Mouse (Mus musculus) myocyte (in vitro differentiated cells): ENCODE measurements around the gene Nhlrc1. TPM values are rescaled to one million over a fixed set of nuclear protein-coding genes. Genes with fewer than 3 reads are reported as not detected.

Experiments used
- H3K27me3 ChIP-seq: one replicate; pipeline ENCODE4 v1.6.1; 2011; ENCODE audit not compliant: control insufficient read depth, insufficient read depth, insufficient read length
- H3K36me3 ChIP-seq: one replicate; pipeline ENCODE4 v1.6.1; 2011; ENCODE audit not compliant: control insufficient read depth, insufficient read depth
- H3K4me2 ChIP-seq: one replicate; pipeline ENCODE4 v1.6.1; 2011; ENCODE audit warnings: low read depth, control low read depth
- H3K4me3 ChIP-seq: one replicate; pipeline ENCODE4 v1.5.1; 2011; ENCODE audit warnings: mild to moderate bottlenecking, control low read depth, moderate library complexity
- H3K79me2 ChIP-seq: one replicate; pipeline ENCODE4 v1.6.1; 2011; ENCODE audit not compliant: control insufficient read depth, insufficient read depth
- H3ac ChIP-seq: one replicate; pipeline ENCODE4 v1.6.1; 2011; ENCODE audit not compliant: control insufficient read depth, insufficient read length
- CEBPB ChIP-seq: IDR thresholded peaks from 2 replicates; pipeline ENCODE4 v1.6.1; 2011; ENCODE audit warnings: mild to moderate bottlenecking, moderate library complexity; ENCODE audit not compliant: poor library complexity, insufficient read depth, severe bottlenecking
- E2F4 ChIP-seq: IDR thresholded peaks from one replicate; pipeline ENCODE4 v1.6.1; 2011; ENCODE audit warnings: mild to moderate bottlenecking, control low read depth, moderate library complexity; ENCODE audit not compliant: insufficient read depth
- MAX ChIP-seq: IDR thresholded peaks from one replicate; pipeline ENCODE4 v1.6.1; 2011; ENCODE audit warnings: low read depth, mild to moderate bottlenecking, control low read depth
- MYOD1 ChIP-seq, 3 experiments: IDR thresholded peaks; one replicate each; pipeline ENCODE4 v1.6.1; 2011; ENCODE audit warnings: control low read depth in 2 of 3, low read depth in 2 of 3, mild to moderate bottlenecking in 2 of 3, moderate library complexity in 1 of 3; ENCODE audit not compliant: insufficient read length in 2 of 3, control insufficient read depth in 1 of 3
- MYOG ChIP-seq, 3 experiments: IDR thresholded peaks; one replicate each; pipeline ENCODE4 v1.6.1; 2011; ENCODE audit warnings: control low read depth in 2 of 3, low read depth in 2 of 3, mild to moderate bottlenecking in 2 of 3; ENCODE audit not compliant: insufficient read length in 2 of 3, control insufficient read depth in 1 of 3, insufficient read depth in 1 of 3
- POLR2A ChIP-seq: IDR thresholded peaks from one replicate; pipeline ENCODE4 v1.6.1; 2011; ENCODE audit warnings: low read depth, mild to moderate bottlenecking, control low read depth, moderate library complexity; ENCODE audit not compliant: insufficient read length
- POLR2AphosphoS2 ChIP-seq: IDR thresholded peaks from one replicate; pipeline ENCODE4 v1.6.1; 2011; ENCODE audit warnings: low read depth, control low read depth; ENCODE audit not compliant: insufficient read length
- REST ChIP-seq: IDR thresholded peaks from one replicate; pipeline ENCODE4 v1.6.1; 2011; ENCODE audit warnings: mild to moderate bottlenecking, control low read depth, moderate library complexity; ENCODE audit not compliant: insufficient read depth, insufficient read length
- SRF ChIP-seq: IDR thresholded peaks from one replicate; pipeline ENCODE4 v1.6.1; 2011; ENCODE audit warnings: low read depth; ENCODE audit not compliant: control insufficient read depth, insufficient read length
- TCF12 ChIP-seq: IDR thresholded peaks from one replicate; pipeline ENCODE4 v1.6.1; 2011; ENCODE audit warnings: mild to moderate bottlenecking, control low read depth; ENCODE audit not compliant: poor library complexity, insufficient read depth, severe bottlenecking
- TCF3 ChIP-seq: IDR thresholded peaks from one replicate; pipeline ENCODE4 v1.6.1; 2011; ENCODE audit warnings: low read depth, control low read depth; ENCODE audit not compliant: insufficient read length
- USF1 ChIP-seq: IDR thresholded peaks from one replicate; pipeline ENCODE4 v1.6.1; 2011; ENCODE audit warnings: low read depth, mild to moderate bottlenecking, control low read depth, moderate library complexity
- polyA plus RNA-seq: library from polyadenylated mRNA; unstranded; fragments of >200 nt; fragmentation: generic; extraction: Trizol; gene quantifications from one replicate; pipeline ENCODE4 v1.2.1, GENCODE M21; 2012; ENCODE audit warnings: missing spikeins

Gene Nhlrc1
- polyA plus RNA-seq, 1 experiment: 0.14 TPM

- Histone ChIP-seq H3K4me3 (no peak overlapping the region), H3K27me3 (no peaks in the 10 kb centered on the region), H3K4me2 (no peak overlapping the region), H3K36me3 (peaks cover 5% of the 10 kb centered on the region), H3ac (no peak overlapping the region), H3K79me2 (no peaks in the 10 kb centered on the region)
- TF ChIP-seq USF1 (no peak), E2F4 (no peak), POLR2A (no peak), REST (no peak), SRF (no peak), CEBPB (no peak), TCF12 (no peak), MAX (no peak), MYOG (IDR thresholded peaks at IDR 0.05; ENCODE audit: control insufficient read depth in 1 of 3, insufficient read depth in 1 of 3, insufficient read length in 2 of 3, low read depth in 2 of 3) (no peak), POLR2AphosphoS2 (no peak), TCF3 (no peak), MYOD1 (IDR thresholded peaks at IDR 0.05; ENCODE audit: control insufficient read depth in 1 of 3, insufficient read length in 2 of 3, low read depth in 2 of 3) (no peak)
Observed at GRCm38 (mm10) chr13:47053971-47054370, 39.3 kb upstream of the Nhlrc1 start.

- no peak overlapping the region for H3K4me3 ChIP-seq
- H3K79me2 ChIP-seq: no peaks in the 10 kb centered on the region
- H3ac ChIP-seq: no peak overlapping the region
- no peaks in the 10 kb centered on the region for H3K36me3 ChIP-seq
- TF ChIP-seq POLR2A (no peak), POLR2AphosphoS2 (no peak), TCF3 (no peak), USF1 (no peak), REST (no peak), MYOD1 (IDR thresholded peaks at IDR 0.05; ENCODE audit: control insufficient read depth in 1 of 3, insufficient read length in 2 of 3, low read depth in 2 of 3) (no peak), MAX (no peak), SRF (no peak), CEBPB (no peak)
- no peak overlapping the region for H3K4me2 ChIP-seq
- no peaks in the 10 kb centered on the region for H3K27me3 ChIP-seq
Observed at GRCm38 (mm10) chr13:47050009-47050408, 35.4 kb upstream of the Nhlrc1 start.

GRCm38 (mm10) chr13:47047996-47048395 lies 33.3 kb upstream of the Nhlrc1 start:
- no peak overlapping the region for H3ac ChIP-seq
- no peak overlapping the region for H3K4me3 ChIP-seq
- no peaks in the 10 kb centered on the region for H3K27me3 ChIP-seq
- H3K36me3 ChIP-seq: no peaks in the 10 kb centered on the region
- H3K4me2 ChIP-seq: no peak overlapping the region
- TF ChIP-seq USF1 (no peak), POLR2AphosphoS2 (no peak), TCF3 (no peak), POLR2A (no peak), CEBPB (no peak), MYOD1 (IDR thresholded peaks at IDR 0.05; ENCODE audit: control insufficient read depth in 1 of 3, insufficient read length in 2 of 3, low read depth in 2 of 3) (no peak), SRF (no peak), TCF12 (no peak)
- no peaks in the 10 kb centered on the region for H3K79me2 ChIP-seq

GRCm38 (mm10) chr13:47044617-47044947 lies 29.9 kb upstream of the Nhlrc1 start, which contains the start of gene Tpmt:
TSS of gene Tpmt (minus strand) at chr13:47044737.
- no peaks in the 10 kb centered on the region for H3K79me2 ChIP-seq
- peak within 1 kb of the TSS; percentile 95 for H3K4me2 ChIP-seq
- H3K4me3 ChIP-seq: peak within 1 kb of the TSS; percentile 27
- H3K36me3 ChIP-seq: no peaks in the 10 kb centered on the region
- H3K27me3 ChIP-seq: no peaks in the 10 kb centered on the region
- TF ChIP-seq POLR2AphosphoS2 (no peak), MYOG (IDR thresholded peaks at IDR 0.05; ENCODE audit: control insufficient read depth in 1 of 3, insufficient read depth in 1 of 3, insufficient read length in 2 of 3, low read depth in 2 of 3) (peak in 2 of 3 experiments; percentile 1 to 33), TCF3 (no peak), MYOD1 (IDR thresholded peaks at IDR 0.05; ENCODE audit: control insufficient read depth in 1 of 3, insufficient read length in 2 of 3, low read depth in 2 of 3) (peak in 1 of 3 experiments; percentile 4)
- peak within 1 kb of the TSS; percentile 44 for H3ac ChIP-seq

GRCm38 (mm10) chr13:47043833-47044616 lies 29.4 kb upstream of the Nhlrc1 start:
- H3K79me2 ChIP-seq: no peaks in the 10 kb centered on the region
- H3K4me3 ChIP-seq: peak overlapping the region; percentile 27
- TF ChIP-seq MYOG (IDR thresholded peaks at IDR 0.05; ENCODE audit: control insufficient read depth in 1 of 3, insufficient read depth in 1 of 3, insufficient read length in 2 of 3, low read depth in 2 of 3): peak in 1 of 3 experiments; percentile 54
- TF ChIP-seq CEBPB: no peak
- TF ChIP-seq MYOD1 (IDR thresholded peaks at IDR 0.05; ENCODE audit: control insufficient read depth in 1 of 3, insufficient read length in 2 of 3, low read depth in 2 of 3): peak in 1 of 3 experiments; percentile 57
- peak overlapping the region; percentile 95 for H3K4me2 ChIP-seq
- H3K27me3 ChIP-seq: no peaks in the 10 kb centered on the region
- peak overlapping the region; percentile 44 for H3ac ChIP-seq
- no peaks in the 10 kb centered on the region for H3K36me3 ChIP-seq
